Mouse (Mus musculus) G1E (cell line): ENCODE results near the gene Eif4e3. TPM values are rescaled to one million over a fixed set of nuclear protein-coding genes. Genes with fewer than 3 reads are reported as not detected.

Experiments
- ATAC-seq: 2 replicates; pipeline ENCODE4 v1.8.0; 2016; ENCODE audit warnings: mild to moderate bottlenecking; ENCODE audit not compliant: insufficient number of reproducible peaks, poor library complexity, low FRiP score, severe bottlenecking; ENCODE audit errors: extremely low read depth
- DNase-seq: peaks from one replicate; pipeline ENCODE4 v3.0.0; 2012; ENCODE audit warnings: low spot score
- H3K27me3 ChIP-seq: 2 replicates; pipeline ENCODE4 v1.6.1; 2012; ENCODE audit warnings: mild to moderate bottlenecking, low read length, inconsistent platforms; ENCODE audit not compliant: insufficient read depth
- H3K36me3 ChIP-seq: replicated peaks from 2 replicates; pipeline ENCODE3; 2012; ENCODE audit warnings: mild to moderate bottlenecking, inconsistent platforms
- H3K4me1 ChIP-seq: 2 replicates; pipeline ENCODE4 v1.6.1; 2012; ENCODE audit warnings: low read depth, low read length, inconsistent platforms, mixed read lengths; ENCODE audit not compliant: insufficient read depth
- H3K4me3 ChIP-seq: 2 replicates; pipeline ENCODE4 v1.5.1; 2012; ENCODE audit warnings: low read depth, mild to moderate bottlenecking, inconsistent platforms, low read length, moderate library complexity, mixed read lengths
- H3K9me3 ChIP-seq: replicated peaks from 2 replicates; pipeline ENCODE4 v1.6.1; 2012; ENCODE audit warnings: inconsistent platforms
- CTCF ChIP-seq: IDR thresholded peaks from 2 replicates; pipeline ENCODE4 v1.5.1; 2012; ENCODE audit warnings: low read depth, low read length, inconsistent platforms, mixed read lengths
- GATA1 ChIP-seq: IDR thresholded peaks from 2 replicates; pipeline ENCODE4 v1.6.1; 2012; ENCODE audit warnings: borderline replicate concordance, low read length, inconsistent platforms, mixed read lengths
- GATA2 ChIP-seq: IDR thresholded peaks from 2 replicates; pipeline ENCODE4 v1.6.1; 2012; ENCODE audit warnings: low read depth, low read length, inconsistent platforms, borderline replicate concordance
- POLR2AphosphoS5 ChIP-seq: IDR thresholded peaks from 2 replicates; pipeline ENCODE4 v1.6.1; 2012; ENCODE audit warnings: low read depth, low read length, inconsistent platforms; ENCODE audit not compliant: insufficient replicate concordance
- TAL1 ChIP-seq: conservative IDR thresholded peaks from 2 replicates; pipeline ENCODE4 v1.6.1; 2012; ENCODE audit warnings: low read depth, low read length, inconsistent platforms, mixed read lengths
- polyA plus RNA-seq: library from polyadenylated mRNA; stranded (reverse); fragments of >175 nt; gene quantifications from 2 replicates; pipeline ENCODE4 v1.2.3, GENCODE M21; 2012
- total RNA-seq, 2 experiments: library from RNA; stranded (forward) in 1 of 2; stranded (reverse) in 1 of 2; fragments of 200-1000 nt in 1 of 2; fragments of >200 nt in 1 of 2; fragmentation: Nextera tagmentation in 1 of 2; gene quantifications; 2 replicates each; pipeline ENCODE4 v1.2.3; 2014 to 2017

Gene Eif4e3
- total and polyA plus RNA-seq, 3 experiments, result not detected

- Histone ChIP-seq H3K36me3 (no peaks in the 10 kb centered on the region), H3K9me3 (peaks cover 48% of the 10 kb centered on the region), H3K4me3 (no peak overlapping the region), H3K4me1 (no peaks in the 10 kb centered on the region), H3K27me3 (no peaks in the 10 kb centered on the region)
- no peak for TF ChIP-seq POLR2AphosphoS5
- TF ChIP-seq CTCF, result no peak
- ATAC-seq (no peak), DNase-seq (no peak)
These were observed 23.0 kb downstream of the Eif4e3 start for GRCm38 (mm10) chr6:99643439-99644199.

GRCm38 (mm10) chr6:99637456-99637855, 29.1 kb downstream of the Eif4e3 start:
- Histone ChIP-seq H3K4me3 (no peak overlapping the region), H3K27me3 (no peaks in the 10 kb centered on the region), H3K36me3 (no peaks in the 10 kb centered on the region), H3K4me1 (no peaks in the 10 kb centered on the region), H3K9me3 (peaks cover 54% of the 10 kb centered on the region)
- DNase-seq (no peak), ATAC-seq (no peak)
- TF ChIP-seq GATA1 (no peak), CTCF (no peak), POLR2AphosphoS5 (no peak), GATA2 (no peak)

- Histone ChIP-seq H3K4me3 (no peak overlapping the region), H3K36me3 (no peaks in the 10 kb centered on the region), H3K27me3 (no peaks in the 10 kb centered on the region), H3K9me3 (peaks cover 60% of the 10 kb centered on the region), H3K4me1 (no peaks in the 10 kb centered on the region)
- DNase-seq (no peak), ATAC-seq (no peak)
- no peak for TF ChIP-seq TAL1
These were observed 29.8 kb downstream of the Eif4e3 start for GRCm38 (mm10) chr6:99636801-99637200.

- ATAC-seq (no peak), DNase-seq (no peak)
- no peaks in the 10 kb centered on the region for H3K4me1 ChIP-seq
- H3K9me3 ChIP-seq, result peaks cover 64% of the 10 kb centered on the region
- H3K4me3 ChIP-seq, result no peak overlapping the region
- no peaks in the 10 kb centered on the region for H3K36me3 ChIP-seq
- no peaks in the 10 kb centered on the region for H3K27me3 ChIP-seq
- TF ChIP-seq GATA2 (no peak), GATA1 (no peak), POLR2AphosphoS5 (no peak), TAL1 (no peak), CTCF (no peak)
These were observed 30.4 kb downstream of the Eif4e3 start for GRCm38 (mm10) chr6:99636121-99636520.

GRCm38 (mm10) chr6:99632121-99632980, 34.2 kb downstream of the Eif4e3 start:
- ATAC-seq, result no peak
- Histone ChIP-seq H3K36me3 (no peaks in the 10 kb centered on the region), H3K4me3 (peak overlapping the region; percentile 16; the same call in 1 of the 2 replicates), H3K27me3 (no peaks in the 10 kb centered on the region), H3K4me1 (no peaks in the 10 kb centered on the region), H3K9me3 (peaks cover 72% of the 10 kb centered on the region)
- no peak for TF ChIP-seq GATA2
- TF ChIP-seq GATA1, result no peak
- TF ChIP-seq POLR2AphosphoS5, result no peak
- TF ChIP-seq CTCF, result no peak
- no peak for TF ChIP-seq TAL1
- no peak for DNase-seq

GRCm38 (mm10) chr6:99631637-99632036, 34.9 kb downstream of the Eif4e3 start:
- H3K4me1 ChIP-seq, result no peaks in the 10 kb centered on the region
- no peaks in the 10 kb centered on the region for H3K27me3 ChIP-seq
- TF ChIP-seq GATA1 (no peak), POLR2AphosphoS5 (no peak), TAL1 (no peak), CTCF (no peak)
- no peak for ATAC-seq
- peaks cover 65% of the 10 kb centered on the region for H3K9me3 ChIP-seq
- DNase-seq, result no peak
- no peak overlapping the region for H3K4me3 ChIP-seq
- no peaks in the 10 kb centered on the region for H3K36me3 ChIP-seq
